Mouse (Mus musculus) kidney, postnatal 25 days (tissue): Measurements from ENCODE around the gene Angptl1.

Source experiments
- DNase-seq, 2 experiments: peaks; one replicate each; pipeline ENCODE4 v3.0.0; 2021; ENCODE audit warnings: mixed read lengths in 2 of 2

The Angptl1 gene

GRCm38 (mm10) chr1:156884782-156885181 lies 46.4 kb downstream of the Angptl1 start:
- DNase-seq: no peak

DNA sequence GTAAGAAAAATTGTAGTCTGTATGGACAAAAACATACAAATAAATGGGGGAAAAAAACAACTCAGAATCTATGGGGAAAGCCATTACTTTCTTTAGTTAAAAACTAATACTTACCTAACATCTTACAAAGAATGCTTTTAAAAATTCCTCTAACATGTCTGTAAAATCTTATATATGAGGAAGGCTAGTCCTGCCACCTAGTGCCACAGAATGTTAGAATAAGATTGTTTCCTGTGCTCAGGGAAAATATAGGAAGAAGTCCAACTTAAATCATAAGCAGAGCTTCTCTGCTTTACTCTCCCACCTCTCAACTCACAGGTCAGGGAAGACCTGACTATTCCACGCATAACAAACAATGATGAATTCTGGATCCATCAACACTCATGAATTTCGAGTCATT lies 47.5 kb downstream of the Angptl1 start:
- no peak for DNase-seq

DNA sequence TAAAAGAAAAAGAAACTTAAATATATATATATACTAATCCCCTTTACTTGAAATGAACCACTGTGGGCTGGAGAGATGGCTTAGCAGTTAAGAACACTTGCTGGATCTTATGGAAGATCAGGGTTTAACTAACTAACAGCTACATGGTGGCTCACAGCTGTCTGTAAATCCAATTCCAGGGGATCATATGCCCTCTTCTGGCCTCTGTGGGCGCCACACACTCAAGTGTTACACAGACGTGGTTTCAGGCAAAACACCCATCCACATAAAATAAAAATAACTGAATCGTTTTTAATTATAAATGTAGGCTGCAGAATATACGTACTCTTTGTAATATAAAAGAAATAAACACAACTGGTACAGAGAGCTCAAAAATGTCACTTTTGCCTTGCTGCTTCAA lies 50.5 kb downstream of the Angptl1 start:
- DNase-seq: no peak

- DNase-seq: no peak
Observed at GRCm38 (mm10) chr1:156891561-156891960, 53.2 kb downstream of the Angptl1 start.

DNA sequence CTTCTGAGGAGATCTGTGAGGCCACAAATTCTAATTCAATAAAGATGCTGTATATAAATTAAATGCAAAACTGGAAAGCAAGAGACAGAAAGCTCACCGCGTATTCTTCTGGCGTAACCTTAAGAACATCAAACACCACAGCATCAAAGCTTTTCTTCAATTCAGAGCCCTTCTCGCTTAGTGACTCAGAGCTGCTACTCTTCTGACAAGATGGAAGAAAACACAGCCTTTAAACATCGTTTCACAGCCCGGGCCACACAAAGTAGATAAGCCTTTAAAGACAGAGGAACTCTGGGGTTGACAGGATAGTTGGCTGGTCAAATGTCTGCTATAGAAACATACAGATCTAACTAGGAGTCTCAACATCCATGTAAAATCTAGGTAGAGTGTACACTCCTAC lies 63.3 kb downstream of the Angptl1 start:
- DNase-seq: no peak

DNA sequence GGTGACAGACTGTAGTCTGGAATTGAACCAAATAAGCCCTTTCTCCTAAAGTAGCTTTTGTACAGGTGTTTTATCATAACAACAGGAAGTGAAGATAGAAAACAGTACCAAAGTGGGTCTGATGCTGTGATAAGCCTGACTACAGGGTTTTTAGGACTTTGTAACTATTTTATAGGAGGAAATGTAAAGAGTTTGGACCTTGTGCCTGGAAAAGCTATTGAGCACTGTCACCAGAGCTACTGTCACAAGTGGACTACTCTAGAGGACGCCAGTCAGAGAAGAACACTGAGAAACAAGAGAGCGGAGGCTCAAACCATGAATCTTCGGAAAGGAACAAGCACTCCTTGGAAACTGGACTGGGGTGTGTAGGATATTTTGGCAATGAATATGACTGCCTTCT lies 65.5 kb downstream of the Angptl1 start:
- DNase-seq: no peak

DNA sequence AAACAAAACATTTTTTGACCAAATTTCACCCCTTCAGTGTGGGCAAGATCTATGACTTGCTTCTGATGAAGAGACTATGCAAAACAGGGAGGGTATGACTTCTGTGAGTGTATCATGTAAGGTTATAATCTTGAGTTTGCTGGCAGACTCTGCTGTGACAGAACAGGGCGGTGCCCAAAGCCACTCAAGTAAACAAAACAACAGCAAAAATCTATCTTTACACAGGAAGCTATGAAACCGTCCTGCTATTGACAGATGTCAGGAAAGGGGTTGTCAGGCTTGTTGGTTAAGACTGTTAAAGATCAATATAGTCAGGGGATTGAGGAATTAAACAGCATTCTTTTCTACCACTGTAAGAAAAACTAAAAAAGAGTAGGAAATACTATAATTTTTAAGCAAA lies 67.3 kb downstream of the Angptl1 start:
- DNase-seq: no peak

- DNase-seq: no peak
Observed at GRCm38 (mm10) chr1:156909265-156909664, 70.9 kb downstream of the Angptl1 start.

DNA sequence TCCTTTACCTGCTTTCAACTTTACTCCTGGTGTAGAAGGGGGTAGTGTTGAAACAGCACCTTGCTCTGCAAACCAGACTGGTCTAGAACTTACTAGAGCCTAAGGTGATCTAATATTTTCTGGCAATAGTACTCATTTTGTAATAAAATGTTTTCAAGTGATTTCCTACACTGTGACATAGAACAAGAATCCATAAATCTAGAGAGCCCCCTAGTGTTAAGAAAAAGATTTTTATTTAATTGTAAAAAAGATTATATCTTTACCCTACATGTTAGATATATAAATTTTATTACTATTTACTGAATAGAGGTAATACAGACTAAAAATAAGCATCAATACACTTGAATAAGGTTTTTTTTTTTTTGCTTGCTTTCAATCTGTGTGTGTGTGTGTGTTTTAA lies 71.5 kb downstream of the Angptl1 start:
- DNase-seq: no peak
